Mouse (Mus musculus): ENCODE data around the gene Nipsnap2. TPM values are rescaled to one million over a fixed set of nuclear protein-coding genes. Genes with fewer than 3 reads are reported as not detected.
"Not testable (repeated sequence)": the region's sequence is repeated elsewhere in the genome, so short reads cannot be mapped to it uniquely, and the experiment has no call there.

The Nipsnap2 gene
- polyA plus RNA-seq (2012; rRNA removed), result 16.3 and 19.4 TPM in 2 replicates

- WGBS, result under 1% methylated on average over 93 of the region's 93 CpGs
- H3K4me3 ChIP-seq (ENCODE audit: extremely low read depth, insufficient read depth, insufficient read length), result peak within 1 kb of the TSS; percentile 73
- H3K27me3 ChIP-seq (ENCODE audit: control insufficient read depth, insufficient read depth, low read length), result no peaks in the 10 kb centered on the region
- peak; percentile 100 for TF ChIP-seq CTCF (IDR thresholded peaks at IDR 0.05; ENCODE audit: extremely low read depth, insufficient read depth, insufficient read length, insufficient replicate concordance)
- TF ChIP-seq POLR2A (IDR thresholded peaks at IDR 0.05; ENCODE audit: low read depth, low read length), result peak; percentile 27; the same call in 1 of the 2 replicates
- peak; percentile 70 to 85 for DNase-seq (ENCODE audit: low read depth in 1 of 2, low spot score in 2 of 2)
- H3K27ac ChIP-seq (ENCODE audit: insufficient read depth, low read length), result peak within 1 kb of the TSS; percentile 83
- H3K4me1 ChIP-seq (ENCODE audit: control insufficient read depth, insufficient read depth, insufficient read length), result peaks cover 3% of the 10 kb centered on the region; the same call in 1 of the 2 replicates
- H3K36me3 ChIP-seq (ENCODE audit: control insufficient read depth, insufficient read depth, low read length), result no peaks in the 10 kb centered on the region
Observed at GRCm38 (mm10) chr5:129724834-129725773, at the start of gene Nipsnap2. TSS of gene Nipsnap2 (plus strand) at chr5:129725063.

- WGBS, result 89% methylated on average over 5 of the region's 5 CpGs
- not testable (repeated sequence) for DNase-seq (ENCODE audit: low read depth in 1 of 2, low spot score in 2 of 2); H3K4me3 ChIP-seq (ENCODE audit: extremely low read depth, insufficient read depth, insufficient read length); H3K36me3 ChIP-seq (ENCODE audit: control insufficient read depth, insufficient read depth, low read length); H3K27me3 ChIP-seq (ENCODE audit: control insufficient read depth, insufficient read depth, low read length); H3K4me1 ChIP-seq (ENCODE audit: control insufficient read depth, insufficient read depth, insufficient read length); H3K27ac ChIP-seq (ENCODE audit: insufficient read depth, low read length)
Observed at GRCm38 (mm10) chr5:129685141-129685540, 39.7 kb upstream of the Nipsnap2 start.

- Histone ChIP-seq H3K27me3 (ENCODE audit: control insufficient read depth, insufficient read depth, low read length) (no peaks in the 10 kb centered on the region), H3K36me3 (ENCODE audit: control insufficient read depth, insufficient read depth, low read length) (no peaks in the 10 kb centered on the region), H3K4me1 (ENCODE audit: control insufficient read depth, insufficient read depth, insufficient read length) (no peaks in the 10 kb centered on the region), H3K4me3 (ENCODE audit: extremely low read depth, insufficient read depth, insufficient read length) (no peak overlapping the region), H3K27ac (ENCODE audit: insufficient read depth, low read length) (no peak overlapping the region)
- 80% methylated on average over 7 of the region's 7 CpGs for WGBS
- DNase-seq (ENCODE audit: low read depth in 1 of 2, low spot score in 2 of 2), result no peak
- TF ChIP-seq POLR2A (IDR thresholded peaks at IDR 0.05; ENCODE audit: low read depth, low read length), result no peak
- no peak for TF ChIP-seq CTCF (IDR thresholded peaks at IDR 0.05; ENCODE audit: extremely low read depth, insufficient read depth, insufficient read length, insufficient replicate concordance)
Observed at GRCm38 (mm10) chr5:129687621-129688020, 37.2 kb upstream of the Nipsnap2 start.

- no peak overlapping the region for H3K4me3 ChIP-seq (ENCODE audit: extremely low read depth, insufficient read depth, insufficient read length)
- TF ChIP-seq CTCF (IDR thresholded peaks at IDR 0.05; ENCODE audit: extremely low read depth, insufficient read depth, insufficient read length, insufficient replicate concordance) (no peak), POLR2A (IDR thresholded peaks at IDR 0.05; ENCODE audit: low read depth, low read length) (no peak)
- no peak for DNase-seq (ENCODE audit: low read depth in 1 of 2, low spot score in 2 of 2)
- H3K4me1 ChIP-seq (ENCODE audit: control insufficient read depth, insufficient read depth, insufficient read length), result no peaks in the 10 kb centered on the region
- H3K27ac ChIP-seq (ENCODE audit: insufficient read depth, low read length), result no peak overlapping the region
- WGBS, result 85% methylated on average over 3 of the region's 3 CpGs
- H3K36me3 ChIP-seq (ENCODE audit: control insufficient read depth, insufficient read depth, low read length), result no peaks in the 10 kb centered on the region
- H3K27me3 ChIP-seq (ENCODE audit: control insufficient read depth, insufficient read depth, low read length), result no peaks in the 10 kb centered on the region
Observed at GRCm38 (mm10) chr5:129690528-129690927, 34.3 kb upstream of the Nipsnap2 start.

- Histone ChIP-seq H3K4me1 (ENCODE audit: control insufficient read depth, insufficient read depth, insufficient read length) (no peaks in the 10 kb centered on the region), H3K27ac (ENCODE audit: insufficient read depth, low read length) (no peak overlapping the region), H3K36me3 (ENCODE audit: control insufficient read depth, insufficient read depth, low read length) (no peaks in the 10 kb centered on the region), H3K4me3 (ENCODE audit: extremely low read depth, insufficient read depth, insufficient read length) (no peak overlapping the region), H3K27me3 (ENCODE audit: control insufficient read depth, insufficient read depth, low read length) (no peaks in the 10 kb centered on the region)
- WGBS, result 43% methylated on average over 2 of the region's 2 CpGs
- TF ChIP-seq POLR2A (IDR thresholded peaks at IDR 0.05; ENCODE audit: low read depth, low read length), result no peak
- TF ChIP-seq CTCF (IDR thresholded peaks at IDR 0.05; ENCODE audit: extremely low read depth, insufficient read depth, insufficient read length, insufficient replicate concordance), result no peak
- DNase-seq (ENCODE audit: low read depth in 1 of 2, low spot score in 2 of 2), result no peak
Observed at GRCm38 (mm10) chr5:129700506-129700905, 24.4 kb upstream of the Nipsnap2 start.

GRCm38 (mm10) chr5:129701706-129702105 lies 23.2 kb upstream of the Nipsnap2 start:
- no peak for DNase-seq (ENCODE audit: low read depth in 1 of 2, low spot score in 2 of 2)
- WGBS, result 83% methylated on average over 1 of the region's 1 CpGs
- Histone ChIP-seq H3K36me3 (ENCODE audit: control insufficient read depth, insufficient read depth, low read length) (no peaks in the 10 kb centered on the region), H3K27me3 (ENCODE audit: control insufficient read depth, insufficient read depth, low read length) (no peaks in the 10 kb centered on the region), H3K4me1 (ENCODE audit: control insufficient read depth, insufficient read depth, insufficient read length) (no peaks in the 10 kb centered on the region), H3K27ac (ENCODE audit: insufficient read depth, low read length) (no peak overlapping the region), H3K4me3 (ENCODE audit: extremely low read depth, insufficient read depth, insufficient read length) (no peak overlapping the region)
- TF ChIP-seq POLR2A (IDR thresholded peaks at IDR 0.05; ENCODE audit: low read depth, low read length) (no peak), CTCF (IDR thresholded peaks at IDR 0.05; ENCODE audit: extremely low read depth, insufficient read depth, insufficient read length, insufficient replicate concordance) (no peak)

- Histone ChIP-seq H3K27me3 (ENCODE audit: control insufficient read depth, insufficient read depth, low read length) (no peaks in the 10 kb centered on the region), H3K36me3 (ENCODE audit: control insufficient read depth, insufficient read depth, low read length) (no peaks in the 10 kb centered on the region), H3K4me1 (ENCODE audit: control insufficient read depth, insufficient read depth, insufficient read length) (no peaks in the 10 kb centered on the region), H3K27ac (ENCODE audit: insufficient read depth, low read length) (no peak overlapping the region), H3K4me3 (ENCODE audit: extremely low read depth, insufficient read depth, insufficient read length) (no peak overlapping the region)
- no peak for DNase-seq (ENCODE audit: low read depth in 1 of 2, low spot score in 2 of 2)
- TF ChIP-seq POLR2A (IDR thresholded peaks at IDR 0.05; ENCODE audit: low read depth, low read length) (no peak), CTCF (IDR thresholded peaks at IDR 0.05; ENCODE audit: extremely low read depth, insufficient read depth, insufficient read length, insufficient replicate concordance) (no peak)
Observed at GRCm38 (mm10) chr5:129703368-129703767, 21.5 kb upstream of the Nipsnap2 start.
